Mouse (Mus musculus) embryonic facial prominence, embryonic 13.5 days (tissue): ENCODE results near the gene Syt6. TPM values are rescaled to one million over a fixed set of nuclear protein-coding genes. Genes with fewer than 3 reads are reported as not detected.

Experiments used
- ATAC-seq: fragments of 200-750 bp; cut with Nextera tagmentation; 2 replicates; pipeline ENCODE4 v1.8.0; 2017; ENCODE audit warnings: low read depth; ENCODE audit not compliant: insufficient number of reproducible peaks, insufficient read depth, low FRiP score, low TSS enrichment
- H3K27ac ChIP-seq: fragments of 300-500 bp; sonication (generic); 2 replicates; pipeline ENCODE4 v1.5.1; 2015; ENCODE audit warnings: moderate library complexity, mild to moderate bottlenecking, inconsistent platforms
- H3K27me3 ChIP-seq: fragments of 300-500 bp; sonication (generic); 2 replicates; pipeline ENCODE4 v1.6.1; 2015; ENCODE audit warnings: mild to moderate bottlenecking, inconsistent platforms
- H3K36me3 ChIP-seq: fragments of 300-500 bp; sonication (generic); 2 replicates; pipeline ENCODE4 v1.6.1; 2015; ENCODE audit warnings: mild to moderate bottlenecking, inconsistent platforms
- H3K4me1 ChIP-seq: fragments of 300-500 bp; sonication (generic); 2 replicates; pipeline ENCODE4 v1.6.1; 2015; ENCODE audit warnings: inconsistent platforms
- H3K4me2 ChIP-seq: fragments of 300-500 bp; sonication (generic); 2 replicates; pipeline ENCODE4 v1.6.1; 2015; ENCODE audit warnings: moderate library complexity, mild to moderate bottlenecking, inconsistent platforms
- H3K4me3 ChIP-seq: fragments of 300-500 bp; sonication (generic); 2 replicates; pipeline ENCODE4 v1.5.1; 2015; ENCODE audit warnings: mild to moderate bottlenecking, inconsistent platforms
- H3K9ac ChIP-seq: fragments of 300-500 bp; sonication (generic); 2 replicates; pipeline ENCODE4 v1.6.1; 2015; ENCODE audit warnings: mild to moderate bottlenecking, inconsistent platforms
- H3K9me3 ChIP-seq: fragments of 300-500 bp; sonication (generic); 2 replicates; pipeline ENCODE4 v1.6.1; 2016; ENCODE audit warnings: inconsistent platforms
- WGBS: fragments of 180-500 bp; shearing (Covaris S2); methylation state at CpG from one replicate; pipeline ENCODE4 v1.1.7; 2015; ENCODE audit warnings: mixed read lengths; 5-methylcytosine and 5-hydroxymethylcytosine counted together
- polyA plus RNA-seq: library from polyadenylated mRNA; unstranded; fragments of >200 nt; fragmentation: Nextera tagmentation; extraction: Ambion mirVana; gene quantifications from 2 replicates; pipeline ENCODE4 v1.2.1, GENCODE M21; 2015

Syt6 gene
- polyA plus RNA-seq, 1 experiment from 2014 or later: 1.9 TPM

DNA sequence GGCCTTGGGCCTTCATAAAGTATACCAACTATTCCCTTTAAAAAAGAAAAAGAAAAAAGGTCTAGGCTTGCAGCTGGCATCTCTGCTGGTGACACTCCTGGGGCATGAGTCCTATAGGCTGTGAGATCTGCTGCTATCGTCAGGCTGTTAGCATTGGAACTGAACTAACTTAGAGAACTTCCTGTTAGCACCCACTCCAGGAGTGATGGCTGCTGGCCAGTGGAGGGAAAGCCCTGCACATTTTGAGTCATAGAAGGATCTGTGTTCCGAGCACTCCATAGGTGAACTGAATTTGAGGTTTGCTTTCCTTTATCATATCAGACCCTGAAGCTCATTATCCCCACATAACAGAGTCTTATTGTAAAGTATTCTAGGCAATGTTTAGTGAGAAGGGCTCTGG is 85.0 kb downstream of the Syt6 start:
- no peaks in the 10 kb centered on the region for H3K36me3 ChIP-seq
- peaks cover 7% of the 10 kb centered on the region; the same call in 1 of the 2 replicates for H3K4me1 ChIP-seq
- H3K27me3 ChIP-seq: no peaks in the 10 kb centered on the region
- no peak for ATAC-seq
- no peak overlapping the region for H3K4me3 ChIP-seq
- no peaks in the 10 kb centered on the region for H3K9me3 ChIP-seq
- no peak overlapping the region for H3K9ac ChIP-seq
- WGBS: 74% methylated on average over 2 of the region's 2 CpGs
- no peak overlapping the region for H3K4me2 ChIP-seq
- no peak overlapping the region for H3K27ac ChIP-seq

DNA sequence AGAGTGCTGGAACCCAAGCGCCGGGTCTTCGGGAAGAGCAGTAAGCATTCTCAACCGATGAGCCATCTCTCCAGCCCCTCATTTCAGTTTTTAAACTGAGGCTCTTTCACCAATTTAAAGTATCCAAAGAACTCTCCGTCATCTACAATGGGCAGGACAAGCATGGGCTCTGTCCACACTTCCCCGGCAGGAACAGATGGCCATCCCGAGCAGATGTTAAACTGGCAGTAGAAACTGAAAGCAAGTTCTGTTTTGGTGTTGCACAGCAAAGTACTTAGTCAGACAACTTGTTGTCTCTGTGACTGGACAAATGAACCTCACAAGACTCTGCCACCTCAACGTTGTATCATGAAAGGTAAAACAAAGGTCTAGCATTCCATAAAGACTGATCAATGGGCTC is 86.7 kb downstream of the Syt6 start:
- Histone ChIP-seq H3K9ac (no peak overlapping the region), H3K9me3 (no peaks in the 10 kb centered on the region)
- ATAC-seq: no peak

DNA sequence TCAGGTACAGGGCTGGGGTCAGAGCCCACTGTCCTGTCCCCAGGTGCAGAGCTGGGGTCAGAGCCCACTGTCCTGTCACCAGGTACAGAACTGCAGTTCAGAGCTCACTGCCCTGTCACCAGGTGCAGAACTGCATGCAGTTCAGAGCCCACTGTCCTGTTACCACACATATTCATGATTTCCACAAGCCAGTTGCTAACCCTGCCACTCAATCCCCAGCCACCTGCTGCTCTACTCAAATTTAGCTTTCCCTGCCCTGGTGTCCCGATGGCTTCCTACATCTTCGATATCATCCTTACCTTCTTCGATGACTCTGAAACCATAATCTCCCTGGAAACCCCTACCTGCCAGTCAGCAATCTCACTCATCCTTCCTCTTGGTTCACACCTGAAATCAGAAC is 88.4 kb downstream of the Syt6 start:
- WGBS: 93% methylated on average over 3 of the region's 3 CpGs
- Histone ChIP-seq H3K9me3 (no peaks in the 10 kb centered on the region), H3K4me2 (no peak overlapping the region), H3K4me3 (no peak overlapping the region), H3K27ac (no peak overlapping the region), H3K9ac (no peak overlapping the region), H3K36me3 (no peaks in the 10 kb centered on the region), H3K27me3 (no peaks in the 10 kb centered on the region), H3K4me1 (peaks cover under 1% of the 10 kb centered on the region; the same call in 1 of the 2 replicates)
- ATAC-seq: no peak

More for the DNA sequence above, 86.7 kb downstream of the Syt6 start:
- no peak overlapping the region for H3K27ac ChIP-seq
- no peaks in the 10 kb centered on the region for H3K36me3 ChIP-seq
- no peak overlapping the region for H3K4me3 ChIP-seq
- H3K4me1 ChIP-seq: peaks cover 7% of the 10 kb centered on the region; the same call in 1 of the 2 replicates
- WGBS: 95% methylated on average over 8 of the region's 8 CpGs
- H3K4me2 ChIP-seq: no peak overlapping the region
- no peaks in the 10 kb centered on the region for H3K27me3 ChIP-seq

DNA sequence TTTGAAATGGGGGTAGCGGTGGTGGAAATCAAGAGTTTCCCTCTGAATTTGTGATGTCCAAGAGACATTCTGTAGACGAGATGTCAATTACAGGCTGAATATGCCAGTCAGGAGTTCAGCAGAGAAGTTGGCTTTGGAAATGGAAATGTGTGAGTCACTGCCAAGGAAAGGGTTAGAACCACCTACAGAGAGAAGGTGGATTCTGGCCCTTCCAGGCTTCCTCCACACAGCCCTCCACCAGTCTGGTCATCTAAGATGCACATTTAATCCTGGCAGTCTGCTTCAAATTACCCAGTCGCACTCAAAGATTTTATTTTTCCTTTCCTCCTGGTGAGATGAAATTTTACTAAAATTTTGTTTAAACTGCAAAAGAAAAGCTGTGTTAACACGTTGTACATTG is 97.1 kb downstream of the Syt6 start:
- Histone ChIP-seq H3K4me2 (no peak overlapping the region), H3K9ac (no peak overlapping the region), H3K27me3 (no peaks in the 10 kb centered on the region; the same call in 1 of the 2 replicates), H3K27ac (no peak overlapping the region), H3K36me3 (no peaks in the 10 kb centered on the region), H3K4me1 (0 out of 2 replicates have a peak, but pooled peaks cover 2% of the 10 kb centered on the region), H3K9me3 (no peaks in the 10 kb centered on the region), H3K4me3 (no peak overlapping the region)
- 59% methylated on average over 4 of the region's 4 CpGs for WGBS
- no peak for ATAC-seq

DNA sequence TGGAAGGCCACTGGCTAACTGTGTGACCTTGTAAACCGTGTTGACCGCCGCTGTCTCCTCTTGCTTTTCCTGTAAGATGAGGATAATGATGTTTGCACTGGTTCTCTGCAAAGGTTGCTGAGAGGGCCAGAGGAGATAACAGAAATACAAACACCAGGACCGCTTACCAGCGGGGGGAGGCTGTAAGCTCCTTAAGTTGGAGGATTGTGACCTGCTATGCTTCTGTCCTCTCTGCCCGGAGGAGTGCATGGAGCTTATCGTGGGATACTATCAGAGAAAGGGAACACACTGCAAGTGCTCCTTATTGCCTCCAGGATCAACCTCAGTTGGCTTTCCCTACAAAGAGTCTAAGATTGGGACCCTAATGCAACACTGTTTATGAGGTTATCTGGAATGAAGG is 97.7 kb downstream of the Syt6 start:
- 49% methylated on average over 7 of the region's 7 CpGs for WGBS
- Histone ChIP-seq H3K27ac (no peak overlapping the region), H3K4me1 (0 out of 2 replicates have a peak, but pooled peaks cover 2% of the 10 kb centered on the region), H3K9ac (no peak overlapping the region), H3K4me3 (no peak overlapping the region), H3K9me3 (no peaks in the 10 kb centered on the region), H3K36me3 (no peaks in the 10 kb centered on the region), H3K4me2 (no peak overlapping the region), H3K27me3 (no peaks in the 10 kb centered on the region; the same call in 1 of the 2 replicates)
- no peak for ATAC-seq

- Histone ChIP-seq H3K4me2 (no peak overlapping the region), H3K4me1 (peaks cover 7% of the 10 kb centered on the region), H3K27me3 (peaks cover 9% of the 10 kb centered on the region), H3K36me3 (no peaks in the 10 kb centered on the region), H3K9me3 (no peaks in the 10 kb centered on the region), H3K9ac (no peak overlapping the region), H3K4me3 (no peak overlapping the region), H3K27ac (no peak overlapping the region)
- ATAC-seq: no peak
- WGBS: 24% methylated on average over 6 of the region's 6 CpGs
Observed at GRCm38 (mm10) chr3:103678811-103679210, 103.8 kb downstream of the Syt6 start.

DNA sequence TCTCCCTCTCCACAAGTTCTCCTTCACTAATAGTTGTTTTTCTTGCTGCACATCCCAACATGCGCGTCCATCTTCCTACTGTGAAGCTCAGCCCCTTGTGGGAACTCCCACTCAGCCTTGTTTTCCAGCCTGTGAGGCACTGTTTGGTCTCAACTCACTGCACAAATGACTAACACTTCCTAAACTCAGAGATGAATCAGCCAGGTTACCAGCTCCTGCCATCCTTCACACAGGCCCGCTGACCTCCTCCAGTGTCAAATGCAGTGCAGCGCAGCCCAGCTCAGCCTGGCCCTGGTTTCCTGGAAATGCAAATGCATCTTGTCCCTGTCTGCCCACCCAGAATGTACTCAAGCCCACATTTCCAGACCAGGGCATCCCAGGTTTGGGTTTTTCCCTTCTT is 107.4 kb downstream of the Syt6 start:
- no peak overlapping the region for H3K4me3 ChIP-seq
- H3K9me3 ChIP-seq: no peaks in the 10 kb centered on the region
- H3K9ac ChIP-seq: no peak overlapping the region
- WGBS: 52% methylated on average over 4 of the region's 4 CpGs
- no peak overlapping the region for H3K4me2 ChIP-seq
- peaks cover 8% of the 10 kb centered on the region for H3K4me1 ChIP-seq
- H3K27ac ChIP-seq: no peak overlapping the region
- no peak for ATAC-seq
- no peaks in the 10 kb centered on the region for H3K36me3 ChIP-seq
- peaks cover 19% of the 10 kb centered on the region for H3K27me3 ChIP-seq

- ATAC-seq: no peak
- 3% methylated on average over 21 of the region's 21 CpGs for WGBS
- Histone ChIP-seq H3K27ac (no peak overlapping the region), H3K9ac (0 out of 2 replicates have a peak overlapping the region, but pooled peaks have one; percentile 22), H3K4me1 (peaks cover 8% of the 10 kb centered on the region), H3K4me2 (peak overlapping the region; percentile 43), H3K36me3 (no peaks in the 10 kb centered on the region), H3K9me3 (no peaks in the 10 kb centered on the region), H3K4me3 (no peak overlapping the region), H3K27me3 (peaks cover 19% of the 10 kb centered on the region)
Observed at GRCm38 (mm10) chr3:103683234-103683965, 108.4 kb downstream of the Syt6 start.

GRCm38 (mm10) chr3:103683966-103684319 is 108.9 kb downstream of the Syt6 start:
- H3K27me3 ChIP-seq: peaks cover 19% of the 10 kb centered on the region
- no peak overlapping the region for H3K4me2 ChIP-seq
- H3K36me3 ChIP-seq: no peaks in the 10 kb centered on the region
- H3K9me3 ChIP-seq: no peaks in the 10 kb centered on the region
- H3K4me1 ChIP-seq: peaks cover 8% of the 10 kb centered on the region
- ATAC-seq: no peak
- 25% methylated on average over 5 of the region's 5 CpGs for WGBS
- H3K4me3 ChIP-seq: no peak overlapping the region
- H3K9ac ChIP-seq: no peak overlapping the region
- no peak overlapping the region for H3K27ac ChIP-seq

GRCm38 (mm10) chr3:103689043-103689442 is 114.0 kb downstream of the Syt6 start:
- Histone ChIP-seq H3K4me1 (no peaks in the 10 kb centered on the region), H3K27me3 (peaks cover 7% of the 10 kb centered on the region), H3K36me3 (no peaks in the 10 kb centered on the region), H3K27ac (no peak overlapping the region), H3K4me3 (no peak overlapping the region), H3K9ac (no peak overlapping the region), H3K9me3 (no peaks in the 10 kb centered on the region), H3K4me2 (no peak overlapping the region)
- 63% methylated on average over 1 of the region's 1 CpGs for WGBS
- ATAC-seq: 0 out of 2 replicates have a peak, but pooled peaks have one; percentile 37

GRCm38 (mm10) chr3:103690506-103690905 is 115.5 kb downstream of the Syt6 start:
- H3K4me1 ChIP-seq: no peaks in the 10 kb centered on the region
- no peak overlapping the region for H3K9ac ChIP-seq
- H3K27ac ChIP-seq: no peak overlapping the region
- no peak overlapping the region for H3K4me3 ChIP-seq
- no peaks in the 10 kb centered on the region for H3K36me3 ChIP-seq
- 80% methylated on average over 3 of the region's 3 CpGs for WGBS
- H3K27me3 ChIP-seq: no peaks in the 10 kb centered on the region
- H3K4me2 ChIP-seq: no peak overlapping the region
- no peak for ATAC-seq
- no peaks in the 10 kb centered on the region for H3K9me3 ChIP-seq
